Mouse (Mus musculus) hindbrain, embryonic 12.5 days (tissue): ENCODE data around the gene Gngt2. TPM values are rescaled to one million over a fixed set of nuclear protein-coding genes. Genes with fewer than 3 reads are reported as not detected.

Experiments
- ATAC-seq: fragments of 200-750 bp; cut with Nextera tagmentation; 2 replicates; pipeline ENCODE4 v1.8.0; 2017; ENCODE audit warnings: moderate TSS enrichment; ENCODE audit not compliant: low FRiP score
- H3K27ac ChIP-seq: fragments of 300-500 bp; sonication (generic); 2 replicates; pipeline ENCODE4 v1.5.1; 2016; ENCODE audit warnings: mild to moderate bottlenecking
- H3K27me3 ChIP-seq: fragments of 300-500 bp; sonication (generic); 2 replicates; pipeline ENCODE4 v1.6.1; 2016; ENCODE audit warnings: mild to moderate bottlenecking
- H3K36me3 ChIP-seq: fragments of 300-500 bp; sonication (generic); 2 replicates; pipeline ENCODE4 v1.6.1; 2016; ENCODE audit warnings: mild to moderate bottlenecking
- H3K4me1 ChIP-seq: fragments of 300-500 bp; sonication (generic); 2 replicates; pipeline ENCODE4 v1.6.1; 2016
- H3K4me2 ChIP-seq: fragments of 300-500 bp; sonication (generic); replicated peaks from 2 replicates; pipeline ENCODE4 v1.6.1; 2016; ENCODE audit warnings: mild to moderate bottlenecking
- H3K4me3 ChIP-seq: fragments of 300-500 bp; sonication (generic); 2 replicates; pipeline ENCODE4 v1.5.1; 2016; ENCODE audit warnings: mild to moderate bottlenecking
- H3K9ac ChIP-seq: fragments of 300-500 bp; sonication (generic); 2 replicates; pipeline ENCODE4 v1.6.1; 2016; ENCODE audit warnings: mild to moderate bottlenecking, moderate library complexity
- H3K9me3 ChIP-seq: fragments of 300-500 bp; sonication (generic); replicated peaks from 2 replicates; pipeline ENCODE4 v1.6.1; 2016; ENCODE audit warnings: mild to moderate bottlenecking
- whole genome bisulfite sequencing: fragments of 180-500 bp; shearing (Covaris S2); methylation state at CpG from one replicate; pipeline ENCODE4 v1.1.7; 2016; 5-methylcytosine and 5-hydroxymethylcytosine counted together
- polyA plus RNA-seq: library from polyadenylated mRNA; unstranded; fragments of >200 nt; fragmentation: Nextera tagmentation; extraction: Ambion mirVana; gene quantifications from 2 replicates; pipeline ENCODE4 v1.2.1, GENCODE M21; 2016

The Gngt2 gene
- polyA plus RNA-seq, 1 experiment from 2014 or later = 7.9 TPM

DNA sequence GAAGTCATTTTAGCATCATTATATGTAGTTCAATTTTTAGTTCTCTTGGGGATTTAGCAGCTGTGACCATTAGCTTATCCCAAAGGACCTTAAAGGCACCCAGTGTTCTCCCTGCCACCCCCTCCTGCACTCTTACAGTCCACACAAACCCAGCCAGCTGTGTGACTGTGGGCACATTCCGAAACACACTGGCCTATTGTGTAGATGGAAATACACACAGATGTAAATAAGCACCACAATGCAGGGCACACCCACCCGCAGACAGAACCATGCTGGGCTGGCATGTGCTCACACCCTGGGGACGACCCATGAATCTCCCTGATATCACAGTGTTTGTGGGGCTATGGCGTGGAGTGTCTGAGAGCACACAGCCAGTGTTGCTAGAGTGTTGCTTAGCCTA lies 24.8 kb upstream of the Gngt2 start:
- 56% methylated on average over 4 of the region's 4 CpGs for WGBS
- H3K27me3 ChIP-seq = no peaks in the 10 kb centered on the region
- H3K9ac ChIP-seq = no peak overlapping the region
- no peak for ATAC-seq
- H3K4me2 ChIP-seq = no peak overlapping the region
- H3K36me3 ChIP-seq = no peaks in the 10 kb centered on the region
- peaks cover 14% of the 10 kb centered on the region for H3K4me1 ChIP-seq
- no peaks in the 10 kb centered on the region for H3K9me3 ChIP-seq
- H3K4me3 ChIP-seq = no peak overlapping the region
- no peak overlapping the region for H3K27ac ChIP-seq

DNA sequence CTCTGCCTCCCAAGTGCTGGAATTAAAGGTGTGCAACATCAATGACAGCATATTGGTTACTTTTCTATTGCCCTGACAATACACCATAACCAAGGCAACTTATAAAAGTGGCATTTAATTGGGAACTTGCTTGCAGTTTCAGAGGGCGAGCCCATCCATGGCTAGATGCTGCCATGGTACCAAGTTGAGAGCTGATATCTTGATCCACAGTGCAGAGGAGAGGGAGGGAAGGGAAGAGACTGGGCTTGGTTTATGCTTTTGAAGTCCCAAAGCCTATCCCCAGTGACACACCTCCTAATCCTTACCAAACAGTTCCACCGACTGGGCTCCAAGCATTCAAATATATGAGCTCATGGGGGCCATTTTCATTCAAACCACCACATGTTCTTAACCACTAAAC lies 22.9 kb upstream of the Gngt2 start:
- Histone ChIP-seq H3K27ac (no peak overlapping the region), H3K4me1 (peaks cover 14% of the 10 kb centered on the region), H3K36me3 (no peaks in the 10 kb centered on the region), H3K4me3 (no peak overlapping the region), H3K4me2 (no peak overlapping the region), H3K9me3 (no peaks in the 10 kb centered on the region), H3K27me3 (no peaks in the 10 kb centered on the region), H3K9ac (no peak overlapping the region)
- no peak for ATAC-seq
- WGBS = 84% methylated on average over 2 of the region's 2 CpGs

DNA sequence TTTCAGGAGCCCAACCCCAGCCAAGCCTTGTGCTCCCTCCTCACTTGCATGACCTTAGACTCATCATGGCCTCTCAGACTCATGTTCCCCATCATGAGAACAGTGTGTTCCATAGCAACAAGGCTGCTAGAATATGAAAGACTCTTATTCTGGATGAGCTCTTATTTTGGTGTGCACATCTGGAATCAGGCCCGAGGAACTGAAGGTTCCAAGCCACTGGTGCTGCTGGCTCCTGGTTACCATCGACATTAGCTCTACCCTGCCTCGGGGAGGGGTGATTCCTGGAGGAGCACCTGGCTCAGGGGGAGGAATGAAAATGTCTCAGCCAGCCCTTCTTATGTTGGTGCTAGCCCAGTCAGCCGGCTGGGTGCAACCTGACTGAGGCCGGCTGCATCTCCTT lies 22.2 kb upstream of the Gngt2 start:
- no peak overlapping the region for H3K4me2 ChIP-seq
- H3K27me3 ChIP-seq = no peaks in the 10 kb centered on the region
- 78% methylated on average over 5 of the region's 5 CpGs for WGBS
- H3K4me1 ChIP-seq = peaks cover 10% of the 10 kb centered on the region
- no peak for ATAC-seq
- H3K9me3 ChIP-seq = no peaks in the 10 kb centered on the region
- H3K4me3 ChIP-seq = no peak overlapping the region
- H3K9ac ChIP-seq = no peak overlapping the region
- no peaks in the 10 kb centered on the region for H3K36me3 ChIP-seq
- H3K27ac ChIP-seq = no peak overlapping the region

DNA sequence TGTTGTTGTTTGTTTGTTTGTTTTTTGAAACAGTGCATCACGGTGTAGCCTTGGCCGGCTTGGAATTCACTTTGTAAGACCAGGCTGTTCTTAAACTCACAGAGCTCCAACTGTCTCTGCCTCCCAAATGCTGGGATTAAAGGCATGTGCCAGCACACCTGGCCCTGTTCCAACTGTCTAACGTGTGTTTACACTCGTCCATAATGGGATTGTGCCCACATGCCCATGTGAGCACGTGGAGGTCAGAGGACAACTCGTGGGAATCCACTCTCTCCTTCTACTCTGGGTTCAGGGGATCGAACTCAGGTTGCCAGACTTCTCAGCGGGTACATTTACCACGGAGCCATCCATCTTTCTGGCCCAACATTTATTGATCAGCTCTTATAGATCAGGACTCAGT lies 21.6 kb upstream of the Gngt2 start:
- Histone ChIP-seq H3K36me3 (no peaks in the 10 kb centered on the region), H3K4me1 (peaks cover 8% of the 10 kb centered on the region), H3K9me3 (no peaks in the 10 kb centered on the region), H3K27ac (no peak overlapping the region), H3K4me3 (no peak overlapping the region), H3K27me3 (no peaks in the 10 kb centered on the region), H3K4me2 (no peak overlapping the region), H3K9ac (no peak overlapping the region)
- WGBS = 81% methylated on average over 9 of the region's 9 CpGs
- no peak for ATAC-seq

DNA sequence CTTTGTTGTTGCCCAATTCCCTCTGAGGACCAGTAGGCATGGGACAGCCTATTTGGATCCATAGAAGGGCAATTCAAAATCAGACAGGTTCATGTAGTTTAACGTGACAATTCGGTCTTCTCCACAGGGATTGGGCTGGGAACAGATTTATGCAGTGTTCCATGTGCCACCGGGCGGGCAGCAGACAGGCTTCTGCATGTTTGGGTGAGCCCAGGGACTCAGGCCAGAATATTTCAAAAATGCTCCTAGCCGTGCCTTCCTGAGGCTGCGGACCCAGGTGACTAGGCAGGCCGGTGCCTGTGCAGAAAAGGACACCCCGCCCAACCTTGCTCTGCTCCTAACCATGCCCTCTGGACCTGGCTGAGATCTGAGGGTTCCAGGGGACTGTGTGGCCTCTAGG lies 17.9 kb upstream of the Gngt2 start:
- no peaks in the 10 kb centered on the region for H3K36me3 ChIP-seq
- no peak overlapping the region for H3K9ac ChIP-seq
- no peak overlapping the region for H3K4me3 ChIP-seq
- H3K9me3 ChIP-seq = no peaks in the 10 kb centered on the region
- 84% methylated on average over 8 of the region's 8 CpGs for whole genome bisulfite sequencing
- no peak overlapping the region for H3K4me2 ChIP-seq
- H3K4me1 ChIP-seq = no peaks in the 10 kb centered on the region
- no peak overlapping the region for H3K27ac ChIP-seq
- peaks cover 16% of the 10 kb centered on the region for H3K27me3 ChIP-seq
- no peak for ATAC-seq

DNA sequence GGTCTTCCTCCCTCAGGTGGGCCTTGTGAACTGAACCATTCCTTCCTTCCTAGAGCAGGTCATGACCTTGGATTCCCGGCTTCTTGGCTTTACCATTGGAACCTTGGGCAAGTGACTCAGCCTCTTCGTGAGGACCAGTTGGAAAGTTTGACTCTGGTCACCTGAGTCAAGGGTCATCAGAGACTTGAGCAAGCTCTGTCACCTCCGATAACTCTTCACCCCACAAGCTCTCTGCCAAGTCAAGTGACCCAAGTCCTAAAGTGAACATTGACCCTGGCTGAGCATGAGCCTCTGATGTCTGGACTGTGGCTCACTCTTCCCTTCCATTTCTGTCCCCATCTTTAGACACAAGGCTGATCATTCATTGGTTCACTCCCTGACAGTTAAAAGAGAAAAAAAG lies 15.5 kb upstream of the Gngt2 start:
- Histone ChIP-seq H3K27ac (no peak overlapping the region), H3K9me3 (no peaks in the 10 kb centered on the region), H3K4me2 (no peak overlapping the region), H3K36me3 (no peaks in the 10 kb centered on the region), H3K9ac (no peak overlapping the region), H3K4me3 (no peak overlapping the region), H3K27me3 (peaks cover 36% of the 10 kb centered on the region), H3K4me1 (peaks cover 5% of the 10 kb centered on the region)
- no peak for ATAC-seq
- 90% methylated on average over 3 of the region's 3 CpGs for WGBS

DNA sequence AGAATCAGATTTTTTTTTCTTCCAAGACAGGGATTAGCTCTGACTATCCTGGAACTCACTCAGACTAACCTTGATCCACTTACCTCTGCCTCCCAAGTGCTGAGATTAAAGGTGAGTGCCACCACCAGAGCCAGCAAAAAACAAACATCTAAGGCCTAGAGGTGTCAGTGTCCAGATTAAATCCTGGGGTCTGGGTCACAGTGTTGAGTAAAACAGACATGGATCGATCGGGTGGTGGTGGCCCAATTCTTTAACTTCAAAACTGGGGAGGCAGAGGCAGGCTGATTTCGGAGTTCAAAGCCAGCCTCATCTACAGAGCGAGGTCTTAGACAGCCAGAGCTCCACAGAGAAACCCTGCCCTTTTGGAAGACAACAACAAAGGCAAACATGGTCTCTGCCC lies 14.6 kb upstream of the Gngt2 start:
- Histone ChIP-seq H3K27ac (no peak overlapping the region), H3K9me3 (no peaks in the 10 kb centered on the region), H3K27me3 (peaks cover 45% of the 10 kb centered on the region), H3K4me1 (peaks cover 5% of the 10 kb centered on the region), H3K4me3 (no peak overlapping the region), H3K9ac (no peak overlapping the region), H3K36me3 (no peaks in the 10 kb centered on the region), H3K4me2 (no peak overlapping the region)
- WGBS = 88% methylated on average over 4 of the region's 4 CpGs
- no peak for ATAC-seq

DNA sequence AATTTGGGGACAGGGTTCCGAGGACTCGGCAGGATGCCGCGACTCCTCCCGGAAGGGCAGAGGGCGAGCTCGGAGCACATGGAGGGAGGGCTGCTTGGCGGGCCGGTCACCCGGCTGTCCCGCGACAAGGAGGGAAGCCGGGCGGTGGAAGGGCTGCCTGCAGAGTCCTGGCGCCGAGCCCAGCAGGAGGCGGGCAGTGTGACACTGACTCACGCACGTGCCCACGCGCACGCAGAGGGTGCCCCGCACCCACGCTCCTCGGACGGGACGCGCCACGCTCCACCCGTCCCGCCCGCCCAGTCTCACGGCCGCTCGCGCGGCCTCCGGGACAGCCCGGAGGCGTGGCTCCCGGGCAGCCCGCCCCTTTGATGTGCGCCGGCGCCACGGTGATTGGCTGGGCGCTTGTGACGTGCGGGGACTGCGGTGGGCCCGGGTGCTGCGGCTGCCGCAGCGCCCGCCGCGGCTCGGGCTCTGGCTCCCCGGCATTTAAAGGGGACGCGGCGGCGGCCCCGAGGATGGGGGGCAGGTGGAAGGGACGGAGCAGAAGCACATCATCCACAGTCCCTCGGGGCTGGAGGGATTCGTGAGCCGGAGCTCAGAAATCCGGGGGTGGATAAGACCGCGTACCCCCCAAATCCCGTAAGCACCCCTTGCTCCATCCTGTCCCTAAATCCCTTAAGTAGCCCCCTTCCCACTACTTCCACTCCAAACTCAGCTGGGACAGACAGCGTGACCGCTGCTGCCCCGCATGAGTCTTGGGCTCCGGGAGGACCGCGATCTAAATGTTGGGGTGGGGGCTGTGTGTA lies 12.7 kb upstream of the Gngt2 start, which contains the start of gene Phospho1:
Gene Phospho1 (plus strand): TSS at position 429 of the 806 bp plus-strand sequence.
- no peak within 1 kb of the TSS for H3K27ac ChIP-seq
- H3K9me3 ChIP-seq = no peaks in the 10 kb centered on the region
- peak; percentile 96 for ATAC-seq
- peaks cover 61% of the 10 kb centered on the region for H3K27me3 ChIP-seq
- peak within 1 kb of the TSS; percentile 72 for H3K4me3 ChIP-seq
- H3K36me3 ChIP-seq = no peaks in the 10 kb centered on the region
- peak within 1 kb of the TSS; percentile 75 for H3K9ac ChIP-seq
- peak within 1 kb of the TSS; percentile 88 for H3K4me2 ChIP-seq
- H3K4me1 ChIP-seq = peaks cover 5% of the 10 kb centered on the region
- under 1% methylated on average over 75 of the region's 78 CpGs for WGBS

DNA sequence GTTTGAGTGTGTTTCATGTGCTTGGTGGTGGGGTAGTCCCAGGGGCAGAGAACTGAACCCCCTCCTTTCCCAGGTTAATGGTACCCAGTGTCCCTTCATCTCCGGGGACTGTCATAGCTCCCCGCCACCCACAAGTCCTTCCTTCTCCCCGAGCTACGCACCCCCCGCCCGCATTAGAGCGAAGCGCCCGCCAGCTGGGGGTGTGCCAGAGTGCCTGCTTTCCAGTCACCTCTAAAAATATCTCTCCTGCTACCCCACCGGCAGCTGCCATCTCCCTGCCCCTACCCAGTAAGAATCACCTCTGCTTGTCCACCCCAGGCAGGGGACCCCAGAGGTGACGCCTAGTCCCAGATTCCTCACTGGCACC lies 12.2 kb upstream of the Gngt2 start:
- Histone ChIP-seq H3K4me1 (peaks cover 5% of the 10 kb centered on the region), H3K9ac (peak overlapping the region; percentile 75), H3K27me3 (peaks cover 67% of the 10 kb centered on the region), H3K4me2 (peak overlapping the region; percentile 88), H3K36me3 (no peaks in the 10 kb centered on the region), H3K27ac (no peak overlapping the region), H3K4me3 (peak overlapping the region; percentile 72), H3K9me3 (no peaks in the 10 kb centered on the region)
- ATAC-seq = peak; percentile 50; the same call in 1 of the 2 replicates
- 6% methylated on average over 10 of the region's 11 CpGs for WGBS

DNA sequence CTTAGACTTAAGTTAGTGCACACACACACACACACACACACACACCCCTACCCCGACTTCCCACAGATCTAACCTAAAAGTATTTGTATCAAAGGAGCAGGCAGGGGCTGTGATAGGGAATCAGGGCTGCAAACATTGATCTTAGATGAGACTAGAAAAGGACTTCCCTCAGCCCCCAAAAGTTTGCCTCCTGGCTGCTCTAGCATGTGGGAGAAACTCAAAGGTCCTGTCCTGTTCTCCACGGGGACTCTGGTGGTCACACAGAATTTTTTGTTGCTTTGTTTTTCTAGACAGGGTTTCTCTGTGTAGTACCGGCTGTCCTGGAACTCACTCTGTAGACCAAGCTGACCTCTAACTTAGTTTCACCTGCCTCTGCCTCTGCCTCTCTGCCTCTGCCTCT lies 11.4 kb upstream of the Gngt2 start:
- peaks cover 10% of the 10 kb centered on the region for H3K4me1 ChIP-seq
- WGBS = 56% methylated on average over 3 of the region's 3 CpGs
- no peak for ATAC-seq
- H3K36me3 ChIP-seq = no peaks in the 10 kb centered on the region
- no peak overlapping the region for H3K9ac ChIP-seq
- no peaks in the 10 kb centered on the region for H3K9me3 ChIP-seq
- no peak overlapping the region for H3K27ac ChIP-seq
- H3K4me2 ChIP-seq = 0 out of 2 replicates have a peak overlapping the region, but pooled peaks have one; percentile 88
- H3K27me3 ChIP-seq = peaks cover 75% of the 10 kb centered on the region
- H3K4me3 ChIP-seq = no peak overlapping the region

DNA sequence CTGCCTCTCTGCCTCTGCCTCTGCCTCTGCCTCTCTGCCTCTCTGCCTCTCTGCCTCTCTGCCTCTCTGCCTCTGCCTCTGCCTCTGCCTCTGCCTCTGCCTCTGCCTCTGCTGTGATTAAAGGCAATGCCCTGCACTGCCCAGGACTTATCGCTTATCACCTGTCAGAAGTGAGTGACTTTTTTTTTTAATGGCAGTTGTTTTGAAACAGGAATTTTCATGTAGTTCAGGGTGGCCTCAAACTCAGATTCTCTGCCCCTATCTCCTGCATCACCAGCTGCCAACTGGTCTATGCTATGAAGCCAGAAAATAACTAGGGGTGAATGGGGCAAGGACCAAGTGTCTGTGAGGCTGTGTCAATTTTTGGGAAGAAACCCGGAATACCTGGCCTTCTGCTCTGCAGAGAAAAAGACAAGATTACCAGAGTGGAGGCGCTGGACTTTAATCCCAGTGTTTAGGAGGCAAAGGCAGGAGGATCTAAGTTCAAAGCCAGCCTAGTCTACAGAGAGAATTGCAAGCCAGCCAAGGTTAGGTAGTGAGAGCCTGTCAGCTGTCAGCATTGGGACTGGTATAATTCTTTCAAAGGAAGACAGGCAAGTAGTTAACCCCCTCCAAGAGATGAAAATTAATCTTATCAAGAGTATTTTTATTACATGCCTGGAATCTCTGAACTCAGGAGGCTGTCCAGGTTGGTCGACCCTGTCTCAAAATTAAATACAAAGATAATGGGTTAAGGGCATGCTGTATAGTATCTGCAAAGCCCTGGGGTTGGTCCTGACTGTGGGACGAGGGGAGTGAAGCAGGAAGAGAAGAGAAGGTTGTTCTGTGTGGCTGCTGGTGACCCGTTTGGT lies 10.5 kb upstream of the Gngt2 start:
- 59% methylated on average over 6 of the region's 6 CpGs for WGBS
- Histone ChIP-seq H3K9ac (no peak overlapping the region), H3K27ac (no peak overlapping the region), H3K4me3 (no peak overlapping the region), H3K36me3 (no peaks in the 10 kb centered on the region), H3K4me2 (no peak overlapping the region), H3K9me3 (no peaks in the 10 kb centered on the region), H3K4me1 (peaks cover 19% of the 10 kb centered on the region), H3K27me3 (peaks cover 84% of the 10 kb centered on the region)
- ATAC-seq = no peak

DNA sequence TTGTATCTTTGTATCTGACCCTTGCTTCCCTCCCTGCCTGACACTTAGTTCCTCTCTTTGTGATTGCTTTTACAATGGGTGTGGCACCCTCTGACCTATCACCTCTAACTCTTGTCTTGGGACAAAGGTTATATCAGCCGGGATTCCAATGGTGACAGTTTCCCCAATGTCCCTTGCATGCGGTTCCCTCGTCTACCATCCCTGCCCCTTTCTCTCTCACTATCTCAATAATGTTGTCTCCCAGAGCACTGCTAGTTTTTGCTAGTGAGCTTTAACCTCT lies 9.9 kb upstream of the Gngt2 start:
- H3K27ac ChIP-seq = no peak overlapping the region

More for the DNA sequence above, 9.9 kb upstream of the Gngt2 start:
- Histone ChIP-seq H3K36me3 (no peaks in the 10 kb centered on the region), H3K4me3 (no peak overlapping the region), H3K4me1 (peaks cover 23% of the 10 kb centered on the region), H3K4me2 (no peak overlapping the region), H3K9ac (no peak overlapping the region), H3K9me3 (no peaks in the 10 kb centered on the region), H3K27me3 (peaks cover 84% of the 10 kb centered on the region)
- WGBS = 18% methylated on average over 3 of the region's 3 CpGs
- no peak for ATAC-seq
